ENCODE assay signal across 13 mouse cellular contexts in the genomic region with DNA sequence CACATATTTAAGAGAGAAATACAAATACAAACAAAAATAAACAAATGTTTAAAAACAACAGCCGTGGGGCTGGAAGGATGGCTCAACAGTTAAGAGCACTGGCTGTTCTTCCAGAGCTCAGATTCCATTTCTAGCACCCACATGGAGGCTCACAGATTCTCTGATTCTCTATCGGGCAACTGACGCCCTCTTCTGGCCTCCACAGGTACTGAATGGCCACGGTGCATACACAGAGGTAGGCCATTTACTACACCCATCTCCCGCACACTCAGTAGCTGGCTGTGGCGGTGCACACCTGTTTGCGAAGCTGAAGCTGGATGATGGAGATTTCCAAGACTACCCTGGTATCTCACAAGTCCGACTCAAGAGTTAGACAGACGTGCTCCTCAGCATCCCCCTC. TPM values are rescaled to one million over a fixed set of nuclear protein-coding genes. Genes with fewer than 3 reads are reported as not detected.
DNase-seq lines count a peak whose midpoint lies in the region; ATAC-seq and TF ChIP-seq lines count a peak whose summit lies in the region.
"Had no signal": no experiment of that assay in that cellular context is flagged by ENCODE, and none has a peak within 500 bp of the region (broad histone marks: within the 10 kb centered on the region; RNA-seq: fewer than 3 reads in every experiment).

No protein-coding gene starts in this region.

- H3K27ac ChIP-seq in embryonic facial prominence, embryonic 11.5 days (replicated peaks; ENCODE audit: low read depth, low read length), result no peak overlapping the region
- no peak overlapping the region for H3K27ac ChIP-seq in embryonic facial prominence, embryonic 10.5 days (replicated peaks)
- H3K27ac ChIP-seq: hindbrain, embryonic 15.5 days; stomach, embryonic 15.5 days had no signal

- peak; percentile 37 for DNase-seq in embryonic facial prominence, embryonic 11.5 days (ENCODE audit: low spot score)
- DNase-seq in embryonic facial prominence, embryonic 10.5 days (ENCODE audit: low spot score), result no peak
- peak; percentile 20 for DNase-seq in left cerebral cortex, postnatal 4 days
- no peak for DNase-seq in left cerebral cortex, adult 11 months (ENCODE audit: low spot score)
- peak; percentile 73 for DNase-seq in R1 (ENCODE audit: low read depth, low spot score)
- DNase-seq in urinary bladder, postnatal 10 days (ENCODE audit: low spot score), result no peak
- DNase-seq: adrenal gland, postnatal 25 days; lung, postnatal 10 days had no signal

- TF ChIP-seq CTCF in E14TG2a.4 (conservative IDR thresholded peaks at IDR 0.05; ENCODE audit: low read length), result peak; percentile 93

- H3K4me3 ChIP-seq in embryonic facial prominence, embryonic 11.5 days (ENCODE audit: low read depth, low read length), result no peak overlapping the region
- no peak overlapping the region for H3K4me3 ChIP-seq in embryonic facial prominence, embryonic 10.5 days
- H3K4me3 ChIP-seq in E14TG2a.4 (replicated peaks; ENCODE audit: low read length), result no peak overlapping the region
- H3K4me3 ChIP-seq: hindbrain, embryonic 15.5 days; stomach, embryonic 15.5 days had no signal

- no peaks in the 10 kb centered on the region; the same call in 1 of the 2 replicates for H3K4me1 ChIP-seq in embryonic facial prominence, embryonic 11.5 days (ENCODE audit: control insufficient read depth, insufficient read depth, low read length)
- H3K4me1 ChIP-seq in embryonic facial prominence, embryonic 10.5 days, result 0 out of 2 replicates have a peak, but pooled peaks cover 2% of the 10 kb centered on the region
- H3K4me1 ChIP-seq in E14TG2a.4 (replicated peaks; ENCODE audit: low read depth, low read length), result peaks cover 32% of the 10 kb centered on the region
- H3K4me1 ChIP-seq: hindbrain, embryonic 15.5 days; stomach, embryonic 15.5 days had no signal

- H3K36me3 ChIP-seq in embryonic facial prominence, embryonic 11.5 days (replicated peaks; ENCODE audit: control insufficient read depth, insufficient read depth, low read depth, low read length), result peaks cover 2% of the 10 kb centered on the region
- H3K36me3 ChIP-seq in embryonic facial prominence, embryonic 10.5 days (replicated peaks), result peaks cover 65% of the 10 kb centered on the region
- H3K36me3 ChIP-seq in E14TG2a.4 (ENCODE audit: insufficient read depth, low read length), result peaks cover 84% of the 10 kb centered on the region
- H3K36me3 ChIP-seq: stomach, embryonic 15.5 days had no signal

- no peaks in the 10 kb centered on the region for H3K27me3 ChIP-seq in embryonic facial prominence, embryonic 11.5 days (ENCODE audit: control insufficient read depth, insufficient read depth, low read length)
- no peaks in the 10 kb centered on the region for H3K27me3 ChIP-seq in embryonic facial prominence, embryonic 10.5 days (replicated peaks; ENCODE audit: low read depth, poor library complexity, severe bottlenecking)
- H3K27me3 ChIP-seq in E14TG2a.4 (ENCODE audit: insufficient read depth, low read length), result no peaks in the 10 kb centered on the region
- H3K27me3 ChIP-seq: hindbrain, embryonic 15.5 days; stomach, embryonic 15.5 days had no signal

- H3K9me3 ChIP-seq in embryonic facial prominence, embryonic 11.5 days (replicated peaks; ENCODE audit: control insufficient read depth, low read length), result no peaks in the 10 kb centered on the region
- H3K9me3 ChIP-seq in embryonic facial prominence, embryonic 10.5 days, result no peaks in the 10 kb centered on the region
- H3K9me3 ChIP-seq in E14TG2a.4 (ENCODE audit: low read length), result no peaks in the 10 kb centered on the region
- H3K9me3 ChIP-seq: G1E; hindbrain, embryonic 15.5 days; stomach, embryonic 15.5 days had no signal

- intact Hi-C loops in left cerebral cortex, postnatal 4 days (cut with DNase I), result loop anchor here (5.0 kb wide), 2 partner anchors 1037 to 1172 kb away; no protein-coding TSS in a partner anchor

- no peak for ATAC-seq in embryonic facial prominence, embryonic 11.5 days (replicated peaks; ENCODE audit: insufficient number of reproducible peaks, low FRiP score, low TSS enrichment, low read depth)
- ATAC-seq in erythroid progenitor cell, adult 5-6 weeks (replicated peaks; ENCODE audit: low FRiP score, poor library complexity, severe bottlenecking), result no peak

- WGBS in embryonic facial prominence, embryonic 11.5 days, result 86% methylated on average over 9 of the region's 9 CpGs
- WGBS in embryonic facial prominence, embryonic 10.5 days, result 91% methylated on average over 9 of the region's 9 CpGs

- no peak overlapping the region for H3K9ac ChIP-seq in embryonic facial prominence, embryonic 11.5 days (replicated peaks; ENCODE audit: low read length)
- H3K9ac ChIP-seq: hindbrain, embryonic 15.5 days; stomach, embryonic 15.5 days had no signal

- no peak overlapping the region for H3K4me2 ChIP-seq in embryonic facial prominence, embryonic 11.5 days (ENCODE audit: low read depth, low read length)
- H3K4me2 ChIP-seq: hindbrain, embryonic 15.5 days; stomach, embryonic 15.5 days had no signal

RNA-seq across cellular contexts. Expression of a gene that starts 13.9 kb away (rescaled TPM):
- polyA plus RNA-seq in embryonic facial prominence, embryonic 11.5 days (2014; fragmentation: Nextera tagmentation; extraction: Ambion mirVana), result 38.5 and 53.7 TPM in 2 replicates
- 16.6 and 25.6 TPM in 2 replicates for polyA plus RNA-seq in embryonic facial prominence, embryonic 10.5 days (2016; fragmentation: Nextera tagmentation; extraction: Ambion mirVana)
- total RNA-seq in left cerebral cortex, postnatal 4 days (2021), result 10 to 100 TPM; 13.3 to 16.0 TPM
- not detected in 2 replicates for total RNA-seq in erythroid progenitor cell, adult 5-6 weeks (2015; ENCODE audit: low replicate concordance)
- not detected in 2 replicates for total RNA-seq in erythroid progenitor cell, adult 5-6 weeks (2017; ENCODE audit: low replicate concordance)

RNA-seq across cellular contexts. Expression of a gene that starts 29.4 kb away (rescaled TPM):
- polyA plus RNA-seq in embryonic facial prominence, embryonic 11.5 days (2014; fragmentation: Nextera tagmentation; extraction: Ambion mirVana), result 86.4 and 87.4 TPM in 2 replicates
- polyA plus RNA-seq in embryonic facial prominence, embryonic 10.5 days (2016; fragmentation: Nextera tagmentation; extraction: Ambion mirVana), result 94.0 and 95.4 TPM in 2 replicates
- 10 to 100 TPM; 20.6 to 21.5 TPM for total RNA-seq in left cerebral cortex, postnatal 4 days (2021)
- 10.9 and 14.1 TPM in 2 replicates for total RNA-seq in erythroid progenitor cell, adult 5-6 weeks (2015; ENCODE audit: low replicate concordance)
- 13.6 and 15.4 TPM in 2 replicates for total RNA-seq in erythroid progenitor cell, adult 5-6 weeks (2017; ENCODE audit: low replicate concordance)

Comparison
In these comparisons a context has a peak if more than half of its experiments do, and no peak if none do; other contexts are left out.
1. DNase-seq: peak in embryonic facial prominence, embryonic 11.5 days (single experiment), left cerebral cortex, postnatal 4 days (single experiment) and R1 (single experiment); none in embryonic facial prominence, embryonic 10.5 days (single experiment), left cerebral cortex, adult 11 months (single experiment) and urinary bladder, postnatal 10 days (single experiment).
2. RNA of a gene that starts 13.9 kb away (total RNA-seq): 13.3 to 16.0 TPM in left cerebral cortex, postnatal 4 days; not detected in erythroid progenitor cell, adult 5-6 weeks; every median in the first group is over 10 times any median in the second.